Mouse (Mus musculus) CD4-positive, CD25-positive, alpha-beta regulatory T cell, adult 4 months (primary cell): ENCODE measurements at regions not wholly inside any gene's neighbourhood (a gene's known extent, or its start where the extent isn't known, plus 50 kb on each side); places are given as distances from the start of the nearest gene placed in this dataset.

ENCODE experiments used
- ATAC-seq: one replicate; pipeline ENCODE4 v1.8.0; 2017

DNA sequence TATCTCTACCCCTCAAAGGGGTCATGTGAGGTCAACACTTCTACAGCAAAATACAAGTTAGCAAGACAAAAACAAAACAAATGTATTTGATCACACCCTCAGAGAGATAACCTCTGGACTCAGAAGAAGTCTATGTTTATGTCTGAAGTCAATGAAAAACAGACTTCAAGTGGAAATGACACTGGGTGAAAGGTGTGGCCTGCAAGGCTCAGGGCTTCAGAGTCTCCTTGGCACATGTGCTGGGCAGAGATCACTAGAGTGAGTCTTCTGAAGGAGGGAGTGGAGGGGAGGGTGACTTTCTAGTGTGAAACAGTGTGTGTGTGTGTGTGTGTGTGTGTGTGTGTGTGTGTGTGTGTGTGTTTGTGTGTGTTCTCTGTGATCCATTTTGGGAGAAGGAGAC is 68.2 kb downstream of the Il12a start:
- ATAC-seq = peak; percentile 40

GRCm38 (mm10) chr3:68759375-68759774 is 68.9 kb downstream of the Il12a start:
- no peak for ATAC-seq

- no peak for ATAC-seq
Observed at GRCm38 (mm10) chr3:68760806-68761205, 70.4 kb downstream of the Il12a start.

- no peak for ATAC-seq
Observed at GRCm38 (mm10) chr3:68761242-68761625, 70.8 kb downstream of the Il12a start.

DNA sequence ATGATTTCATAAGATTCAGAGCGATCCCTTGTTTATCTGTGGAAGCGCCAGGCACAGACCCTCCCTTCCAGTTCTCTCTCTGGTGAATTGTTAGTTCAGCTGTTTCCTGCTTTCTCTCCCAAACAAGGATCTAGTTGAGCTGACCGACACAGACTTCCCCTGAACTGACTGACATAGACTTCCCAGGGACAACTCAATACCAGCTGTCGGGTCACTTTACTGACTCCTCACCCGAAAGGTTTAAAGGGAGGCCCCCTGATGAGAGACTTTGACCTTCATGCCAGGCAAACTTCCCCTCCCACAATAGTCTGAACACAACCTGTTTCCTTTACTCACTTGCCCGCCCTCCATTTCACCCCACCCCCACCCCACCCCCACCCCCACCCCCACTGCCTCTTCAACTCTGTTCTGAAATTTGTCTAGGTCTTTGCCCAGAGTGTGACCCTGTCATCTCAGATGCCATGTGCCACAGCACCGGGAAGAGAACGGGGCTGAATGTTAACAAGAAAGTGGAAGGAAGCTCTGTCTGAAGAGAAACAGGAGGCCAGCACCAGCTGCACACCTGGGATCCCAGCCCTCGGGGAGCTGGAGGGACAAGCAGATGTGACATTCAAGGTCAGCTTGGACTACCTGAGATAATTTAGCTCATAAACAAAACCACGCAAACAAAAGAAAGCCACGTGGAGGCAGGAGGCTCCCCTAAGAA is 71.3 kb downstream of the Il12a start:
- ATAC-seq = peak; percentile 41

DNA sequence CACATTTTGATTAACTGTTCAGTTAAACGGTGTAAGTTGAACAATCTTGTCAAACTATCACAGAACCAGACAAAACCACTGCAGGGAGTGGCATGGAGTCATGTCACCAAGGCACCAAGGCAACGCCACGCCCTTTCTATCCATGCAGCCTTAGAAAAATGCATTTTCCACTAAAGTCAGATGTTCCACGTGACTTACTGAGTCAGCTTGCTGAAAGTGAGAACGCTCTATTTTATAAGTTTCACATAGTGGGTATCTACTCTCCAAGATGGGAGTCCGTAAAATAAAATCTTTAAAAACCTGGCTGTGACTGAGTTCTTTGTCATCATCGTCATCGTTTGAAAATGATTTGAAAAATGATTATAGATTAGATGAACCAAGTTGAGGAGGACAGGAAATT is 72.5 kb downstream of the Il12a start:
- ATAC-seq = peak; percentile 12

- no peak for ATAC-seq
Observed at GRCm38 (mm10) chr3:68764336-68764735, 73.9 kb downstream of the Il12a start.

- no peak for ATAC-seq
Observed at GRCm38 (mm10) chr3:68764917-68765598, 74.6 kb downstream of the Il12a start.

DNA sequence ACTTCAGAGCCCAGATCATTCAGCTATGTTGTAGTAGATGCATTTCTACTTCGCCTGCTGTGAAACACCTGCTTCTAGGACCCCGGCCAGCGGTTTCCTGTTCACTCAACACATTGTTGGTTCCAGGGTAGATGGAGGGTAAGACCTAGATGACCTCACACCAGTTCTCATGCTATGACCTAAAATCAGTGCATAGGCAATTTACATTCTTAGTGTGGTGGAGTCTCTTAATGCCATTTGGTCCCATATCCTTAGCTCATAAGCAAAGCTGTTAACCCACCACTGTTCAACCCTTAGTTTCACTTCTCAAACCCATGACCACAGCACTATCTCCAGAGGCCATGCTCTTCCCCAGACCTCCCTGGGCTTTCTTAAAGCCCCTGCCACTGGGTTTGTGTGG is 81.1 kb downstream of the Il12a start:
- ATAC-seq = no peak

DNA sequence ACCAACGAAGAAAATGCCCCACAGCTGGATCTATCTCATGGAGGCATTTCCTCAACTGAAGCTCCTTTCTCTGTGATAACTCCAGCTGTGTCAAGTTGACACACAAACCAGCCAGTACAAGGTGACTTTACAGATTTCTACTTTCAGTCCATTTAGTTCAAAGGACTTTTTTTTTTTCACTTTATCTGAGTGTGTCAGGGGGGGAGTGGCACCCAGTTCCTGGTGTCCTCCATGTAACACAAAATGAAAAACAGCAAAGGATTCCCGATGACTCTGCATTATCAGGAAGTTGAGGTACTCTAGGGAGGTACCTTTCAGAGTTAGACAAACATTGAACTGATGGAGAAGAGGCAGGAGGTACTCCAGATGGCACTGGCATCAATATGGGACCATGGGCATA is 87.4 kb downstream of the Il12a start:
- ATAC-seq = no peak

DNA sequence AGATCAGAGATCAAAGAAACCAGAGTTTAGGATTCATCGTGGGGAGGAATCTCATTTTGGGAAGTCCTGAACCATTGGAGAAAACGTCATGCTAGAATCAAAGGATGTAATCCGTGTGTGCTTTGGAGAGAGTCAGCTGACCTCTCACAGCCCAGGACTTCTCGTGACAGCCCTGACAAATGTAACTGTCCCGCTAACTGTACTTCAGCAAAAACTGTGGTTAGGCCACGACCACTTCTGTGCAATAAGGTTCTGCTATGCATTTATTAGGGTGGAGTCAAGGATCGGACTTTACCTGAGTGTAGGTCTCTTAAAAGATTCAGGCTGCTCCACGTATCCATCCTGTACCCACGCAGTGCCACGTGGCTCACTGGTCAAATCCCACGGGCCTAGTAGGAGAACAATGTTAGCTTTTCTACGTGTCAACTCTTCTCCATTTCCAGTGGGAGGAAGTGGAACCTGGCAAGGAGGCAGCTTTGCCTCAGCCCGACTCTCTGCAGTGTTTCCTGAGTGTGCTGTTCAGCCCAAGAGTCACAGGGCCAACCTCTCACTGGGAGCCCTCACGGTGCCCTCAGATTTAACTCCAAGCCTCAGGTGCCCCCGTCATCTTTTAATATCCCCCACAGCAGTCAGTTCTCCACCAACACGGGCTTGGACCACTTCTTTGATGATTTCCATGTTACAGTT is 88.1 kb downstream of the Il12a start:
- peak; percentile 27 for ATAC-seq

DNA sequence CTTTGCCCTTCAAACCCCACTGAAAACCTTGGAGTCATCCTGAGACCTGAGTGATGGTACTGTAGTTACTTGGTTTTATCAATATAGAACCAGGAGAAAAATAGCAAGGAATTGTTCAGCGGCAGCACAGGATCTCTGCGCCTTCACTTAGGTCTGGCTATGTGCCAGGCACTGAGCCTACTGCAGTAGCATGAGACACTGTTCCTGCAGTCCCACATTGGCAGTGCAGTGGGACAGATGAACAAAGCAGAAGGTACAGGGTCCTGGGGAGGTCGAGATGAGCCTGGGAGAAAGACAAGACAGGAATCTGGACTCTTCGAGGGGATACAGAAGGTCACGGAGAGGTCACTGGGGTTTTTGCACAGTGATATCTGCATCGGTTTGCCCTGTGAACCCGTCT is 88.5 kb upstream of the 1110032F04Rik start:
- no peak for ATAC-seq

- ATAC-seq = no peak
Observed at GRCm38 (mm10) chr3:68781466-68781865, 87.9 kb upstream of the 1110032F04Rik start.

- no peak for ATAC-seq
Observed at GRCm38 (mm10) chr3:68782363-68782762, 87.0 kb upstream of the 1110032F04Rik start.

- peak; percentile 62 for ATAC-seq
Observed at GRCm38 (mm10) chr3:68783666-68784416, 85.5 kb upstream of the 1110032F04Rik start.

- ATAC-seq = peak; percentile 56
Observed at GRCm38 (mm10) chr3:68786771-68787170, 82.6 kb upstream of the 1110032F04Rik start.

GRCm38 (mm10) chr3:68787385-68788175 is 81.8 kb upstream of the 1110032F04Rik start:
- peak; percentile 61 for ATAC-seq

GRCm38 (mm10) chr3:68789491-68789890 is 79.9 kb upstream of the 1110032F04Rik start:
- ATAC-seq = peak; percentile 46

DNA sequence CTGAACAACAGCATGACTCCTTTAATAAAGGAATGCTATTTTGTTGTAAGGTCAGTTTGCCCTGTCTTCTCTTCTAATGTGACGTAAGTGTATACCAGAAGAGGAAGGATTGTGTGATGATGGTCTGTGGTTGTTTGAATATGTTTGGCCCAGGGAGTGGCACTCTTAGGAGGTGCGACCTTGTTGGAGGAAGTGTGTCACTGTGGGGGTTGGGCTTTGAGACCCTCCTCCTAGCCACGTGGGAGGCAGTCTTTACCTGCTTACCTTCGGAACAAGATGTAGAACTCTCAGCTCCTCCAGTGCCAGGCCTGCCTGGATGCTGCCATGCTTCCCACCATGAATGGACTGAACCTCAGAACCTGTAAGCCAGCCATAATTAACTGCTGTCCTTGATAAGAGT is 78.9 kb upstream of the 1110032F04Rik start:
- ATAC-seq = no peak

GRCm38 (mm10) chr3:68792883-68793282 is 76.5 kb upstream of the 1110032F04Rik start:
- peak; percentile 42 for ATAC-seq

DNA sequence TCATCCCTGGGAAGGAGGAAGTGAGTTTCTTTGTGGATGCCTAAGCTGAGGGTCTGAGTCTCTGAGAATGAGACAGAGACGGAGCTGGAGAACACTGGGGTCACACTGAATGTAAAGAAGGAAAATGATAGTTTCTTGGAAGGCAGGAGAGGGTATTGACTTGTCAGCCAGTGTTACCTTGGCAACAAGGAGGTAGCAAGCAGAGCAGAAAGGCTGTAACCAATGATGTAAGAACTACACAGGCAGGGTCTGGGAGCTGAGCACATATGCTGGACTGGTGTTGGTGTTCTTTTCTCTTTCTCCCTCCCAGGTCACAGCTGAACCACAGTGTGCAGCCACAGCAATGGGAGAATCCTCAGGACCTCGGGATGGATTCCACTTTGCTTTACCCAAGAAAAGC is 75.5 kb upstream of the 1110032F04Rik start:
- no peak for ATAC-seq

DNA sequence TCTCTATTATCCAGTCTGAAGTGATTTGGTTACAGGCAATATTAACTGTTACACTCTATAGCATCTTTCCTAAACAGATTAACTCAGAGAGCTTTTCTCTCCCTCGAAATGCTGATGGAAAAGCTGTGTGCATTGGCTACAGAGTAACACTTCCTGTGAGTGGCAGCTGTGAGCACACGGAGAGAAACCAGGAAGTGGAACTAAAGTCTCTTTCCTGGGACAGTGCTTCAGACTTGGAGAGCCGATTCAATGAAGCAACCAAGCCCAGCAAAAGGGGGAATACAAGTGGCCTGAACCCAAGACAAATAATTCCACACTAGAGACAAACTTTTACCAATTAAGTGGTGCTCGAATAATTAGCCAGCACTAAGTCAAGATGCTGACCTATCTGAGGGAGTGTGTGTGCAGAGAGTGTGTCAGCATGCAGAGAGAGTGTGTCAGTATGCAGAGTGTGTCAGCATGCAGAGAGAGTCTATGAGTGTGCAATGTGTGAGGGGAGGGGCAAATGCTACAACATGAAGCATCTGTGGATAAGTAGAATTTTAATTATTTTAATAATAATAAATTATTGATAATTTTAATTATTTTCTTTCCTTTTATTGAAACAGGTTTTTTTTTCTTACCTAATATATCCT is 74.9 kb upstream of the 1110032F04Rik start:
- ATAC-seq = peak; percentile 73
